Mouse (Mus musculus): ENCODE data around the gene Oxsr1. TPM values are rescaled to one million over a fixed set of nuclear protein-coding genes. Genes with fewer than 3 reads are reported as not detected.
"Not testable (repeated sequence)": the region's sequence is repeated elsewhere in the genome, so short reads cannot be mapped to it uniquely, and the experiment has no call there.

Gene Oxsr1
- polyA plus RNA-seq, 1 experiment from 2014 or later: 11.1 TPM

GRCm38 (mm10) chr9:119305863-119306262 lies 16.4 kb downstream of the Oxsr1 start:
- Histone ChIP-seq H3K27ac (no peak overlapping the region), H3K4me1 (peaks cover 17% of the 10 kb centered on the region), H3K9ac (no peak overlapping the region), H3K36me3 (peaks cover 30% of the 10 kb centered on the region), H3K4me2 (no peak overlapping the region), H3K4me3 (no peak overlapping the region), H3K9me3 (replicated peaks) (no peaks in the 10 kb centered on the region), H3K27me3 (replicated peaks) (no peaks in the 10 kb centered on the region)
- WGBS (ENCODE audit: insufficient replicate concordance): 91% methylated on average over 7 of the region's 7 CpGs
- no peak for ATAC-seq

GRCm38 (mm10) chr9:119298563-119298962 lies 23.7 kb downstream of the Oxsr1 start:
- H3K4me3 ChIP-seq: no peak overlapping the region
- no peaks in the 10 kb centered on the region for H3K27me3 ChIP-seq (replicated peaks)
- no peak overlapping the region for H3K9ac ChIP-seq
- no peaks in the 10 kb centered on the region for H3K9me3 ChIP-seq (replicated peaks)
- peaks cover 44% of the 10 kb centered on the region for H3K36me3 ChIP-seq
- H3K4me2 ChIP-seq: no peak overlapping the region
- 82% methylated on average over 3 of the region's 3 CpGs for WGBS (ENCODE audit: insufficient replicate concordance)
- no peak for ATAC-seq
- H3K27ac ChIP-seq: no peak overlapping the region
- 0 out of 2 replicates have a peak, but pooled peaks cover 13% of the 10 kb centered on the region for H3K4me1 ChIP-seq

DNA sequence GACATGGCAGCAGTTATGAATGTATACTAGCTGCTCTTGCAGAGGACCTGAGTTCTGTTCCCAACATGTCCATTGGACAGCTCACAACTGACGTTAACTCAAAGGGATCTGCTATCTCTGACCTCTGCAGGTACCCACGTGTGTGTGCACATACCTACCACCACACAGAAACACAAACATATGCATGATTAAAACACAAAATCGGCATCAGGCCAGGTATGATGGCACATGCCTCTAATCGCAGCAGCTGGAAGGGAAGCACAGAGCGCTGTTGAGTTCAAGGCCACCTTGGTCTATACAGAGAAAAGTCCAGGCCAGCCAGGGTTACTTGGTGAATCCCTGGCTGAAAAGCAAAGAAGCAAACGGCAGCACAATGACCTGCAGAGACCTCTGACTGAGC lies 24.5 kb downstream of the Oxsr1 start:
- no peak overlapping the region for H3K4me3 ChIP-seq
- 0 out of 2 replicates have a peak, but pooled peaks cover 13% of the 10 kb centered on the region for H3K4me1 ChIP-seq
- H3K27me3 ChIP-seq (replicated peaks): no peaks in the 10 kb centered on the region
- H3K9ac ChIP-seq: no peak overlapping the region
- no peak for ATAC-seq
- WGBS (ENCODE audit: insufficient replicate concordance): 71% methylated on average over 6 of the region's 6 CpGs
- H3K9me3 ChIP-seq (replicated peaks): no peaks in the 10 kb centered on the region
- H3K27ac ChIP-seq: no peak overlapping the region
- H3K36me3 ChIP-seq: peaks cover 37% of the 10 kb centered on the region
- no peak overlapping the region for H3K4me2 ChIP-seq

GRCm38 (mm10) chr9:119290791-119291190 lies 31.4 kb downstream of the Oxsr1 start:
- Histone ChIP-seq H3K27ac (no peak overlapping the region), H3K4me2 (no peak overlapping the region), H3K9ac (no peak overlapping the region), H3K9me3 (replicated peaks) (no peaks in the 10 kb centered on the region), H3K36me3 (peaks cover 43% of the 10 kb centered on the region), H3K4me3 (no peak overlapping the region), H3K27me3 (replicated peaks) (no peaks in the 10 kb centered on the region), H3K4me1 (peaks cover 12% of the 10 kb centered on the region)
- peak; percentile 80 for ATAC-seq
- WGBS (ENCODE audit: insufficient replicate concordance): 45% methylated on average over 3 of the region's 3 CpGs

- no peaks in the 10 kb centered on the region for H3K9me3 ChIP-seq (replicated peaks)
- 34% methylated on average over 5 of the region's 5 CpGs for WGBS (ENCODE audit: insufficient replicate concordance)
- H3K27ac ChIP-seq: peak overlapping the region; percentile 20; the same call in 1 of the 2 replicates
- H3K4me1 ChIP-seq: peaks cover 22% of the 10 kb centered on the region
- no peaks in the 10 kb centered on the region for H3K27me3 ChIP-seq (replicated peaks)
- H3K36me3 ChIP-seq: peaks cover 69% of the 10 kb centered on the region
- H3K9ac ChIP-seq: no peak overlapping the region
- peak overlapping the region; percentile 30 for H3K4me2 ChIP-seq
- ATAC-seq: peak; percentile 84
- H3K4me3 ChIP-seq: no peak overlapping the region
These were observed 41.1 kb downstream of the Oxsr1 start for GRCm38 (mm10) chr9:119280894-119281682.

GRCm38 (mm10) chr9:119278031-119278430 lies 44.2 kb downstream of the Oxsr1 start:
- Histone ChIP-seq H3K27ac (no peak overlapping the region), H3K9me3 (replicated peaks) (no peaks in the 10 kb centered on the region), H3K9ac (no peak overlapping the region), H3K36me3 (peaks cover 53% of the 10 kb centered on the region), H3K4me3 (no peak overlapping the region), H3K4me2 (no peak overlapping the region), H3K27me3 (replicated peaks) (no peaks in the 10 kb centered on the region), H3K4me1 (peaks cover 22% of the 10 kb centered on the region)
- no peak for ATAC-seq
- 85% methylated on average over 5 of the region's 5 CpGs for WGBS (ENCODE audit: insufficient replicate concordance)

GRCm38 (mm10) chr9:119276321-119276720 lies 45.9 kb downstream of the Oxsr1 start:
- Histone ChIP-seq H3K4me2 (no peak overlapping the region), H3K4me3 (no peak overlapping the region), H3K4me1 (peaks cover 8% of the 10 kb centered on the region), H3K27me3 (replicated peaks) (no peaks in the 10 kb centered on the region), H3K36me3 (peaks cover 50% of the 10 kb centered on the region), H3K27ac (no peak overlapping the region), H3K9ac (no peak overlapping the region), H3K9me3 (replicated peaks) (no peaks in the 10 kb centered on the region)
- WGBS (ENCODE audit: insufficient replicate concordance): 76% methylated on average over 7 of the region's 7 CpGs
- no peak for ATAC-seq

DNA sequence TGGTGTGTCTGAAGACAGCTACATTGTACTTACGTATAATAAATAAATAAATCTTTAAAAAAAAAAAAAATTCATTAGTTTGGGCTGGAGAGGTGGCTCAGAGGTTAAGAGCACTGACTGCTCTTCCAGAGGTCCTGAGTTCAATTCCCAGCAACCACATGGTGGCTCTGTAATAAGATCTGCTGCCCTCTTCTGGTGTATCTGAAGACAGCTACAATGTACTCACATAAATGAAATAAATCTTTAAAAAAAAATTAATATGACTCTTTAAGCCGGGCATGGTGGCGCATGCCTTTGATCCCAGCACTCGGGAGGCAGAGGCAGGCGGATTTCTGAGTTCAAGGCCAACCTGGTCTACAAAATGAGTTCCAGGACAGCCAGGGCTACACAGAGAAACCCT lies 47.4 kb downstream of the Oxsr1 start:
- ATAC-seq; H3K9ac ChIP-seq; H3K4me1 ChIP-seq; H3K27me3 ChIP-seq (replicated peaks); H3K4me3 ChIP-seq; H3K27ac ChIP-seq; H3K4me2 ChIP-seq; H3K9me3 ChIP-seq (replicated peaks): not testable (repeated sequence)
- peaks cover 45% of the 10 kb centered on the region for H3K36me3 ChIP-seq
- 88% methylated on average over 5 of the region's 5 CpGs for WGBS (ENCODE audit: insufficient replicate concordance)

DNA sequence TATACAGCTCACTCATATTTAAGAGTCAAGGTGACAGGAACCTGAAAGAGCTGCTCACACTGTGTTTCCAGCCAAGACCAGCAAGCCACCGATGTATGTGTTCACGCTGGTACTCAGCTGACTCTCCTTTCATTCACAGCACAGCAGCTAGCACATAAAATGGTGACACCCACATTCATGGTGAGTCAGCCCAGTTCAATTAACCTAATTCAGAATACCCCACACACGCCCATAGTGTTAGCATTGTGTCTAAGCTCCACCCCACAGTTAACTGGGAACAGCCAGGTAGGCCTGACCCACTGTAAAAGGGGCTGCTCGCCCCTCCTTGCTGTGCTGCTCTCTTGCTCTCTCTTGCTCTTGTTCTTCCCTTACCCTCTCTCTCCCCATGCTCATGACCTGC lies 50.7 kb downstream of the Oxsr1 start:
- Histone ChIP-seq H3K9me3 (replicated peaks) (no peaks in the 10 kb centered on the region), H3K27ac (no peak overlapping the region), H3K27me3 (replicated peaks) (no peaks in the 10 kb centered on the region), H3K9ac (no peak overlapping the region), H3K4me1 (no peaks in the 10 kb centered on the region), H3K4me3 (no peak overlapping the region), H3K36me3 (peaks cover 51% of the 10 kb centered on the region), H3K4me2 (no peak overlapping the region)
- WGBS (ENCODE audit: insufficient replicate concordance): 80% methylated on average over 4 of the region's 4 CpGs
- ATAC-seq: no peak

- peaks cover 70% of the 10 kb centered on the region for H3K36me3 ChIP-seq
- ATAC-seq: no peak
- H3K9ac ChIP-seq: no peak overlapping the region
- H3K4me1 ChIP-seq: no peaks in the 10 kb centered on the region
- H3K4me3 ChIP-seq: no peak overlapping the region
- no peak overlapping the region for H3K27ac ChIP-seq
- no peak overlapping the region for H3K4me2 ChIP-seq
- no peaks in the 10 kb centered on the region for H3K9me3 ChIP-seq (replicated peaks)
- no peaks in the 10 kb centered on the region for H3K27me3 ChIP-seq (replicated peaks)
- 90% methylated on average over 11 of the region's 11 CpGs for WGBS (ENCODE audit: insufficient replicate concordance)
These were observed 53.6 kb downstream of the Oxsr1 start for GRCm38 (mm10) chr9:119268588-119269145.

GRCm38 (mm10) chr9:119268120-119268519 lies 54.1 kb downstream of the Oxsr1 start:
- Histone ChIP-seq H3K27me3 (replicated peaks) (no peaks in the 10 kb centered on the region), H3K4me1 (no peaks in the 10 kb centered on the region), H3K27ac (no peak overlapping the region), H3K4me3 (no peak overlapping the region), H3K4me2 (no peak overlapping the region), H3K9ac (no peak overlapping the region), H3K36me3 (peaks cover 73% of the 10 kb centered on the region), H3K9me3 (replicated peaks) (no peaks in the 10 kb centered on the region)
- 94% methylated on average over 6 of the region's 6 CpGs for WGBS (ENCODE audit: insufficient replicate concordance)
- ATAC-seq: no peak

DNA sequence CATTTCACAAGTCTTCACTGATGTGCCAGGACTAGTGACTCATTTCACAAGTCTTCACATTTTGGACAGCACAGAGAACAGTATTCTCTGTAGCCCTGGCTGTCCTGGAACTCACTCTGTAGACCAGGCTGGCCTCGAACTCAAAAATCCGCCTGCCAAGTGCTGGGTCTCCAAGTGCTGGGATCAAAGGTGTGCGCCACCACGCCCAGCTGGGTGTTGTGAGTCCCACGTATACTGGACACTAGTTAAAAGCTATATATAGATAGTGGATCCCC lies 56.2 kb downstream of the Oxsr1 start:
- 77% methylated on average over 5 of the region's 5 CpGs for WGBS (ENCODE audit: insufficient replicate concordance)

More for the DNA sequence above, 56.2 kb downstream of the Oxsr1 start:
- H3K4me2 ChIP-seq; H3K27ac ChIP-seq; H3K27me3 ChIP-seq (replicated peaks); H3K9ac ChIP-seq; H3K4me1 ChIP-seq; H3K4me3 ChIP-seq; H3K9me3 ChIP-seq (replicated peaks); ATAC-seq: not testable (repeated sequence)
- peaks cover 77% of the 10 kb centered on the region for H3K36me3 ChIP-seq

Measured in liver, embryonic 12.5 days (tissue).